Mouse (Mus musculus) liver, adult 2 months (tissue): ENCODE results near the gene Abcb10.

Experiments used
- CTCF ChIP-seq: fragments of 200-500 bp; IDR thresholded peaks from 2 replicates; pipeline ENCODE4 v1.5.1; 2011; ENCODE audit warnings: low read depth, low read length, control low read depth
- POLR2A ChIP-seq: fragments of 200-500 bp; IDR thresholded peaks from 2 replicates; pipeline ENCODE4 v1.6.1; 2011; ENCODE audit warnings: low read length, control low read depth; ENCODE audit not compliant: insufficient read depth; ENCODE audit errors: extremely low read depth

GRCm38 (mm10) chr8:123959473-123959872 is 23.4 kb downstream of the Abcb10 start:
- TF ChIP-seq POLR2A (no peak), CTCF (no peak)
